Mouse (Mus musculus): ENCODE measurements around the gene Coq8a.

Coq8a gene

DNA sequence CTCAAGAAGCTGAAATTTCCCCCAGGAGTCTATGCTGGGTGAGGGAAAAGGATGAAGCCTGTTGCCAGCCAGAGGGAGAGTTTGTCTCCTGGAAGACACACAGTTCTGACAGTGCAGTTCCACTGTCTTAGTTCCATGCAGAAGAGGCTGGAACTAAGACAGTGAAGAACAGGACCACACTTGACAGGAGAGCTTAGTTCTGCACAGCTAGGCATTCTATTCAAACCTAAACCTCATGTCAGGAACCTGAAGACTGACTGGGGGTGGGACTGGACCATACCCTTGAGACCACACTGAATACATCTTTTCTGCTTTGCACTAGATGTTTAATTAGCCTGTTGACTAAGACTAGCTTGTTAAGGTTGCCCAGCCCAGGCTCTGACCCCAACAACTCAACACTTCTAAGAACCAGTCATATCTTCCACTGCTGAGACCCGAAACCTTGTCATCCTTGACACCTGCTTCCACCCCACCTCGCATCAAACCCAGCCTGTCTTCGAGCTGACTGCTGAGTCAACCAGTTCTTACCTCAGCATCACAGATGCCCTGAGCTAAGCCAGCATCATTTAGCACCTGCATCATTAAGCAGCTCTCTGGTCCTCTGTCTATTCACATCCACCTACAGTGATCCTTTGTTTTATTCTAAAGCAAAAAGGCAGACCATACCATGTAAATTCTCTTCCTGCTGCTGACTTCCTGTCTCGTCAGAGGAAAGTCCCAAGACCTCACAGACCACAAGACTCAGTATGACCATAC is at the start of gene Coq8a:
Gene Coq8a, minus strand, starts transcription at position 644 of the 756 bp plus-strand sequence.
- no peak for DNase-seq (ENCODE audit: low read depth in 1 of 2, low spot score in 2 of 2)

DNA sequence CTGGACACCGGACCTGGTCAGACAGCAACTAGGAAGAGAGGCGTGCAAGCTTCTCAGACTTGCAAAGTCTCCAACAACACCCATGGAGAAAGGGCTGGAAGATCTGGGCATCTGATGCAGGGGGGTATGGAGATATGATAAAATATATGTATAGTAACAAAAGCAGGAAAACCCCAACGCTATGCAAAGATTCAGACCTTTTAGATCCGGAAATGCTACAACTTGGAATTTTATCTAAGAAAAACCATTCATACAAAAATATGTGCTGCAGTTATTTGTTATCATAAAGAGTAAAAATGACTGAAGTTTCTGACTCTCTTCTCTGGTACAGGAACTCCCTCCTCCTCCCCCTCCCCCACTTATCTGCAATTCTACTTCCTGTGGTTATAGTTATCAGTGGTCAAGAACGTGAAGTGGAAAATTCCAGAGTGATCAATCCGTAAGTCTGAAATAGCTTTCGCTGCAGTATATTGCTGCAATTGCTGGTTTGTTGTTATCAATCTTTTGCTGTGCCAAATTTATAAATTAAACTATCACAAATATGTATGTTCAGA is 49.3 kb upstream of the Coq8a start:
- DNase-seq (ENCODE audit: low read depth in 1 of 2, low spot score in 2 of 2): no peak

DNA sequence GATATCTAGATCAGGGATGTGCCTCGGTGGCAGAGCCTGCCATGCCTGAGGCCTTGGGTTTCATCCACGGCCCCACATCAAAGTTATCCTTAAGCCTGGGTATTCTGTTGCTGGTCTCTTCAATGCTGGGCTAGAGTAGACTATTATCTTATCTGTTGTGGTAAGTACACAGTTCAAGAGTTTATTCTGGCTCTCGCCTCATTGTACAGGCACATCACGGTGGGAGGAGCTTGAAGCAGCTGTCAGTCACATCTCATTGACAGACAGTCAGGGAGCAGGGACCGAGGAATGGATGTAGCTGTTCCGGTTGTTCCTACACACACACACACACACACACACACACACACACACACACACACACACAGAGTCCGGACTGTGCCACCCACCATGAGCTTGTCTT is 48.5 kb upstream of the Coq8a start:
- DNase-seq (ENCODE audit: low read depth in 1 of 2, low spot score in 2 of 2): no peak

DNA sequence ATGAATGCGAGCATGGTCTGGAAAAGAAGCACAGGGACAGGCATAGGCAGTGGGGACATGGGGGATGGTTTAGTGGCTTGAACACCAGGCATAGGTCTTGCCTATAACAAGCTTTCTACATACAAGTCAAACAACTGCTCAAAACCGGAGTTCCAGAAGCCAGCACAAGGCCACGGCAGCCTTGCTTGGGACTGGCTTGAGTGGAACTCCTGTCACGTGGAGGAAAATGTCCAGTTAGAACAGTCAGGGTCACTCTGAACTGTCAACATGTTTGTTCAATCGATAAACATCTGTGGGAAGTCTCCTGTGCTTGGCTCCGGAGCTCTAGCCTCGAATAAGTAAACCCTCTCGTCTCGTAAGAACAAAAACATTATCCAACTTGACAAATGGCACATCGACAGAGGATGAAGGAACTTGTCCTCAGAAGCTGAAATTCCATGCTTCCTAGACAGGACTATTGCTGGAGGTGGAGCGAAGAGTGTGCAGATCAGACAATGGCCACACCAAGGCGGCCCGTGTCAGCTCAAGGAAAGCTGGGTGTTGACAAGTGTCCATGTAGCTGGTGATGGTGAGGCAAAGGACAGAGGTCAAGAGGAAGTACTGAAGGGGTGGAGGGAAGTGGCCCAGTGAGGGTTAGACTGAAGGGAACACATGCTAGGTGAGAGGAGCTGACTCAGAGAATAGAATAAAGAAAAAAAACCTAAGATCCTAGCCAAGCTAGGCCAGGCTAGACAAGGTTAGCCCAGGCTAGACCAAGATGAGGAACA is 46.5 kb upstream of the Coq8a start:
- DNase-seq (ENCODE audit: low read depth in 1 of 2, low spot score in 2 of 2): no peak

DNA sequence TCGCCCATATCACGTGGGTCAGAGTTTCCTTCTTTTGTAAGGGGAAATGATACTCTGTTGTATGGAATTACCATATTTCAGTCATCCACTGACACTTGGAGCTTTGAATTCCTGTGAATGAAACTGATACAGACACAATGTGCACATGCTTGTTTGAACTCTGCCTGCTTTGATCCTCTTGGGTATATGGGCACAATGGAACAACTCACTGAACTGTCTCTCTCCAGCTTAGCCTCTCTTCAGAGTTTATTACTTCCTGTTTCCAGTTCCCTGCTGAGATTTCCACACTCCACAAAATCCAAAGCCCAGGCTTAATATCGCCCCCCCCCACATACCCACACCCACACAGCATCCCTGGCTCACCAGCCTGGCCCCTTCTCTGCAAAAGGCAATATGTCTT is 32.3 kb upstream of the Coq8a start:
- DNase-seq (ENCODE audit: low read depth in 1 of 2, low spot score in 2 of 2): no peak

DNA sequence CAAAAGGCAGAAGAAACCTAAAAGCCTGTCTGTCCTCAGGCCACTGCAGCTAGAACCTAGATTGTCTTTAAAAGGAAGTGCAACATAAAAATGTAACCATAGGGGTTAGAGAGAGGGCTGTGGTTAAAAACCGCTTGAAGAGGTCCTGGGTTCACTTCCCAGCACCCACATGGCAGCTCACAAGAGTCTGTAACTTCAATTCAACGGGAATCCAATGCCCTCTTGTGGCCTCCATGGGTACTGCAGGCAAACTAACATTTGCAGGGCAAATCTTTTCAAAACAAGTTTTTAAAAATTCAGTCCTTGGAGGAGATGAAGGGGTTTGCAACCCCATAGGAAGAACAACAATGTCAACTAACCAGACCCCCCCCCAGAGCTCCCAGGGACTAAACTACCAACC is 31.2 kb upstream of the Coq8a start:
- no peak for DNase-seq (ENCODE audit: low read depth in 1 of 2, low spot score in 2 of 2)

DNA sequence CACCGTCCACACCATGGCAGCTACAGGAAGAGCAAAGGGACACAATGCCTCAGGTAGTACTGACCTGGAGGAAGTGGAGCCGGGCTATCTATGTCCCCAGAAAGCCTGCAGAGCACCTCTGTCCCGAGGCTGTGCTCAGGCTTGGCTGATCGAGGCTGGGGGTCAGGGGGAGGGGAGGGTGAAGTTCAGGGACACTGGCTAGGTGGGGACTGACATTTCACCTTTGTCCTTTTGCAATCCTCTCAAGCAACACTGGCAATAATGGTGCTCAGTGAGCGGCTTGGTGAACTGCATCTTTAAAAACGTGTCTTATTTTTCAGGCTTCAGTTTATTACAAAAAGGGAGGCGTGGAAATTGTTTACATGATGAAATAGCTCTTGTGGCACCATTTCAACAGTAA is 30.5 kb upstream of the Coq8a start:
- DNase-seq (ENCODE audit: low read depth in 1 of 2, low spot score in 2 of 2): no peak

DNA sequence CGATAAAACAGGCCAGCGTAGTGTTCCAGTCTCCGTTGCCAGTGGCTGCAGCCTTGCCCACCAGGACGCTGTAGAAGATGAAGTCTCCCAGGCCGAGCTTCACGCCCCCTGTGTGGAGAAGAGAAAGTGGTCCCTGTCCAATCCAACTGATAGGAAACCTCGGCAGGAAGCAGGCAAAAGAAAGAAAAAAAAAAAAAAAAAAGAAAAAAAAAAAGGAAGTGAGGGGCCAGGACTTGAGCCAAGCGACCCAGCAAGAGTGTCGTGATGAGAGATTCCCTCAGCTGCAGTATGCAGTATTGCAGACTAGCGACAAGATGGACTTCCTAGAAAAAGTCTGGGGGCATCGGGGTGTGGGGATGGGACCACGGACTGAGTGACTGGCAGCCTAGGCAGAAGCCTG is 29.5 kb upstream of the Coq8a start:
- no peak for DNase-seq (ENCODE audit: low read depth in 1 of 2, low spot score in 2 of 2)

DNA sequence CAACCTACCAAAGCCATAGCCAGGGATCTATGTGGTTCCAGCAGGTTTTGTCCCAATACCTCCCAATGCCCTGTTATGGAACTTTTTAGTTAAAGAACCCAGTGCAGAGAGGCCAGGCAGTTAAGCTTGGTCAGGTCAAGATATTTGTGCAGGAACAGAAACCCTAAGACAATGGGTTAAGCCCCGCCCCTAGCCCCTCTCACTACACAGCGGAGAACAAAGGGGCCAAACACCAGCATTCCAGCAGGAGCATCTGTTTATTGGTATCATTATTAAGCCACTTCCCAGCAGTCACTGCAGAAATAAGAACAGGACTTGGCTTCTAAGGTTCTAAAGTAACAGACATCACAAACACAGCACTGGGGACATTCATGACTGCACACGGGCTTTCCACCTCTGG is 27.4 kb upstream of the Coq8a start:
- no peak for DNase-seq (ENCODE audit: low read depth in 1 of 2, low spot score in 2 of 2)

DNA sequence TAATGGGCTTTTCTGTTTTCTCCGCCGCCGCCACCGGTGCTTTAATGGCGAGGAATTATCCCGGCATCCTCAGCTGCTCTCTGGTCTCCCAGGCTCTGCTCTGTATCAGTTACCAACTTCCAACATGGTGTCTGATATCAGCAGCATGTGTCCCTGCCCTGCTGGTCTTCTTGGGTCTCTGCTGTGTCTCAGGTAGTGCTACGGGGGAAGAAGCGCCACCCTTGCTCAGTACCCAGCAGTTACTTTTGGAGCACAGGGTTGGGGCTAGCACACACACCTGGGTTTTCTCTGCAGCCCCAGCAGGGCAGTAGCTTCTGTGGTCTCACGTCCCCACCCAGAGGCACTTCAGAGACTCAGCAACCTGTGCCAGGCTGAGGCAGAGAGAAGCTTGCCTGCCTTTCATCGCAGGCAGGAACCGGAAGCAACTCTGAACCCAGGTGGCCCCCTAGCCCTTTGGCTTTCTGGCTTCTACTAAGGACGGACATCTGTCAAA is 26.9 kb upstream of the Coq8a start:
- no peak for DNase-seq (ENCODE audit: low read depth in 1 of 2, low spot score in 2 of 2)

DNA sequence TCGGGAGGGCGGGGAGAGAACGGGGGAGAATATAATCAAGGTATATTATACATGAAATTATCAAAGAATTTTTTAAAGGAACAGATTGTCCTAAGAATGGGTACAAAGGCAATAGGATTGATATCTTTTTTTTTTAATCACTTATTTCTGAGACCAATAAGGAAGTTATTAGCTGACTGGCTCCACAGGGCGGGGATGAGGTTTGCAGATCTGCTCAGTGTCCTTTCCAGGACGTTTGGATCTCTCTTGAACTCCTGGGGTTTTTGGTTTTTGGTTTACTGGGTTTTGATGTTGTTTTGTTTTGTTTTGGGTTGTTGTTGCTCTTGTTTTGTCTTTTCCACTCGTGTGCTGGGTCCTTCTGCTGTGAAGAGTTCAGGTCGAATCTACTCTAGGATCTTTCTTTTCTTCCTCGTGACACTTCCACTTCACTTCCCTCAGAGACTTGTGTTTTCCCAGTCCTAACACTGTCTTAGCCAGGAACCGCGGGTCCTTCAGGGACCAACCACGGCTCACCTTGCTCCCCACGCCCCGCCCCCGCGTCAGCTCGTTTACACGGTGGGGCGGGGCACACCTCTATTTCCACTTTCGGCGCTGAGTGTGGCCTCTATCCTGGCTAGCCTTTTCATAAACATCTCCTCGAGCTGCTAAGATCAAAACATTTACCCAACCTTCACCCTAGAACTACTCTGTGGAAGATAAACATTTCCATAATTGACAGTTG is 26.3 kb upstream of the Coq8a start:
- no peak for DNase-seq (ENCODE audit: low read depth in 1 of 2, low spot score in 2 of 2)

DNA sequence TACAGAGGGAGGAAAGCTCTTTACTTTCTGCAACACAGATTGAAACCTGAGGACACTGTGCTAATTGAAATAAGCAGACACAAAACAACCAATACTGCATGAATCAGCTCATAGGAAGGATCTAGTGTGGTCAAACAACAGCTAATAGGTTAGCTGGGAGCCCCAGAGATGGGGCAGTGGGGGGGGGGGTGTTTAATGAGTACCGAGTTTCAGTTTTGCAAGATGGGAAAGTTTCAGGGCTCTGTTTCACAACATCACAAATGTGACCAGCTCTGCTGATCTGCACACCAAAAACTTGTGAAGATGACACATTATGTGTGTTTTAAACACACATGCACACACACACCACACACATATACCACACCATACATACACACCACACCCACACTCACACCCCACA is 22.6 kb upstream of the Coq8a start:
- no peak for DNase-seq (ENCODE audit: low read depth in 1 of 2, low spot score in 2 of 2)

DNA sequence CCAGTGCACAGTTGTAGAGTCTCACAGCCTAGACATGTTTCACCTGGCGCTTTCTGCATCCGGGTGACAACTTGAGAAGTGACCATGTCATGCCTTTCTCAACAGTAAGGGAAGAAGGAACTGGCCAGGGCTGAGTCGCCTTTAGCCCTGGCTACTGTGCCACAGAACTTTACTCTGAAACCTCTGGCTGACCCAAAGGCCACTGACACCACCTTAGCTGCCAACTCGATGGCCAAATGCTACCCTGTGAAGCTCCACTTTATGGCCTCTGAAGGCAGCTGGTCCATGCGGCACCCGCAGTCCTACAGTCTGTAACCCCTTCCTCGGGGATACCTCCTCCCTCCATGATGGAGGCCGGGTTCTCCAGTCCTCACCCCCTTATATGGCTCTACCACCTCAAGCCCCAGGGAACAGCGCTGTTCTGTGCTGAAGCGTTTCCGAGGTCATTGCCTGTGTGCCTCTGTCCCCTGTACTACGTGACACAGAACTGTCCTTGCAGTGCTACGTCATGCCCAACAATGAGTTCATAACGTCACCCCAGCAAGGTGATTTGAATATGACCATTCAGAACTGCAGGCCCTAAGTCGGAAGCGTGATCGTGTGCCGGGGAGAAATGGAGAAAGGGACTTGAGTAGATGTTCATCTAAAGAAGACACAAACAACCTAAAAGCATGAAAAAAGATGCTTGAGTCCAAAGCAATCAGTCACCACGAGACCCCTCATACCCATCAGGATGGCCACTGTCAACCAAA is 21.6 kb upstream of the Coq8a start:
- DNase-seq (ENCODE audit: low read depth in 1 of 2, low spot score in 2 of 2): no peak

DNA sequence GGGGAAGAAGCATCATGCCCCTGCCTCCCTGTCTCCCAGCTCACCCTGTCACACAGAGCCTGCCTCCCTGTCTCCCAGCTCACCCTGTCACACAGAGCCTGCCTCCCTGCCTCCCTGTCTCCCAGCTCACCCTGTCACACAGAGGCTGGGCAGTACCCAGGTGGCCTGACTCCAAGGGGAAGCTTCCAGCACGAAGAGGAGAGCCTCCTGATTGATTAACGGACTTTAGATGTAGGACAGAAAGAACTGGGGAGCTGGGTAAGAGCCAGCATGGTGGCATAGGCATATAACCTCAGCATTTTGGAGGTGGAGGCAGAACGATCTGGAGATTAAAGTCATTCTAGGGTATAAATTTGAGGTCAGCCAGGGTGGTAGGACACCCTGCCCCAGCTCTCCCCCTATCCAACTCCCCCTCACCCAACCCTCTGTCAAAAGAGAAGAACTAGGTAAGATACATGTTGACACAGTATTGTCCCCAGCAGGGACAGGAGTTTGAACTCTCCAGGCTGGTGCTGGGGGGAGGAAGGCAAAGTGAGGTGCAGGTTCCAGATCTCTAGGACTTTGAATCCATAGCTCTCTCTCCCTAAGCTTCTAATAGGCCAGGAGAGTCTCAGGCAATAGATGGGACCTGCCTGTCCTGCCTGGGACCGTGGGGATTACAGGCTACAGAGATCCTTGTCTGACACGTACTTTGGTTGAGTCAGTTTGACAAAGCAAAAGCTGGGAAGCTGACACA is 17.3 kb upstream of the Coq8a start:
- no peak for DNase-seq (ENCODE audit: low read depth in 1 of 2, low spot score in 2 of 2)

DNA sequence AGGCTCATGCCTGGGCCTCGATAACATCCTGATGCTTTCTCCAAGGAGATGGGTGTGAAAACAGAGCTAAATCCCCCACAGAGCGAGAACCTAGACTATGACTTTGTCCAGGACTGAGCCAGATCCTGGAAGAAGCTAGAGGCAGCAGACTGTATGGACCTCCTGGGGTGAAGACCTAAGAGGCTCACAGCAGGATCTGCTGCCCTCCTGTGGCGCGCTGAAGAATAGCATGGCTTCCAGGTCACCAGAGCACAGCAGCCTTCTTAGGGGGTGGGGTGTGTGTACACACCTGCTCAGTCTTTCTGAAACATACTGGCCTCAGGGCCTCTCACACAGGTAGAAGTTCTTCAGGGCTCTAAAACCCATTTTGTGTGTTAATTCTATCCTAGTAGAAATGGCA is 15.6 kb upstream of the Coq8a start:
- peak in 1 of 2 experiments; percentile 43 for DNase-seq (ENCODE audit: low read depth in 1 of 2, low spot score in 2 of 2)

DNA sequence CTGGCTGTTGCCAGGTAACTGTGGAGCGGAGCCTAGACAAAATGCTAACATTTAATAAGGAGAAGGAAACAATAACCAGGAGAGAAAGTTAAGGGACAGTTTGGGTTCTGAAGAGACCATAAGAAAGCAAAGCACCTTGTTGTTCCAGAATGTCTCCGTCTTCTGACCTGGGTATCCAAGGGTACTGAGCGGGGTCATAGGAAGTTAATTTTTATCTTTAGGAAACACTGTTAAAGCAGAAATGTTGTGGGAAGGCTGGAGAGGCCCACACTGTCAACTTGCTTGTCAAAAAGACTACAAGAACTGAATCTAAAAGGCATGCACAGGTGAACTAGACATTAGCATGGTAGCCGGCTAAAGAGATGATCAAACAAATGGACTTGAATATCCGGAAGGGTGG is 13.5 kb upstream of the Coq8a start:
- no peak for DNase-seq (ENCODE audit: low read depth in 1 of 2, low spot score in 2 of 2)

DNA sequence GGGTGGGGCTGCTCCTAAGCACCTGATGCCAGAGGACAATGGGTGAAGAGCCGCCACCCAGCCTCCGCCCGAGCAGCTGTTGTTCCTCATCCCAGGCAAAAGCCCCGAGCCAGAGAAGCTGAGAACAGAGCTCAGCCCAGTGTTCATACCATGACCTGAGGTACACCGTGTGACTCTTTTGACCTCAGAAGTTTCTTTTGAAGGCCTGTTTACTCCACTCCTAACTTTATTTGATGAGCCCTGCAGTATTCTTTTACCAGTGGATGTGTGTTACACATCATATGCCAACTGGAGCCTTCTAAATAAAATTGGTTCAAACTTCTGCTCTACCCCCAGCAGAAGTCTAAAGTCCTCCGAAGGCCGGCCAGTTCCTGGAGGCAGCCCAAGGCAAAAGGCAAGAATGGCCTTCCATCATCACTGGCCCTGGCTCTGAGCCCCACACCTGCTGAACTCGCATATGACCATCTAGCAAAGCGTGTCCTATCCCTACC is 11.4 kb upstream of the Coq8a start:
- no peak for DNase-seq (ENCODE audit: low read depth in 1 of 2, low spot score in 2 of 2)

DNA sequence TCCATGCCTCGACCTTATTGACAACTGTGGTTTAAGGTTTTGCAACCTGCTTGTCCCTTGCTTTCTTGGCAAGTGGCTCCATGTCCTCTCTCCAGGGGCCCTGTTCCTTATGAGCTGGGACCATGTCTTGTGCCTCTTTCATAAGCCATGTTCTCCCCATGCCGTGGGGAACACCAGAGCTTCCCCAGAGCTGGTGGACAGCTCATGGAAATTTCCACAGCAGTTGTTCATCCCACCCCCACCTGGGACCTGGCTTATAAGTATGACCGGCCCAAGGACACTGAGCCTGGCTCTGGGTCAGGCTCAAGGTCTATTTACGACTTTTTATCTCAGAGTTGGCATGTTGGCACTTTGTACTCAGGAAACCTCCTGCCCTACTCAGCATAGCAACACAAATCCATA is 10.6 kb upstream of the Coq8a start:
- no peak for DNase-seq (ENCODE audit: low read depth in 1 of 2, low spot score in 2 of 2)

DNA sequence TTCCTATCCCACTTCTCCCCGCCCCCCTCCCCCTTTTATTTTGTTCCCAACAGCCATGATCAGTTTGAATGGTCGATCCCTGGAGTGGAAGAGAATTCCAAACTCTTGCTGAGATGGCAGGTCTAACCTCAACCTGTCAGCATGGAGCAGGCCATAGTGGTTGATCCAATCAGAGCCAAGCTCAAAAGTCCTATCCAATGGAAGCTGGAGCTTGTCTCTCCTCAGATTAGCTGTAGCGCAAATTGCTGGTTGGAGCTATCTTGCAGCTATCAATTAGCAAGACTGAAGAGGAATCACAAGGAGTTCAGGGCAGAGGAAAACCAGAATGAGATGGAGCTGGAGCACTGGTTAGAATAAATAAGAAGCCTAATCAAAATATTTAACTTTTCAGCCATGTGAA is 9.0 kb upstream of the Coq8a start:
- DNase-seq (ENCODE audit: low read depth in 1 of 2, low spot score in 2 of 2): no peak

DNA sequence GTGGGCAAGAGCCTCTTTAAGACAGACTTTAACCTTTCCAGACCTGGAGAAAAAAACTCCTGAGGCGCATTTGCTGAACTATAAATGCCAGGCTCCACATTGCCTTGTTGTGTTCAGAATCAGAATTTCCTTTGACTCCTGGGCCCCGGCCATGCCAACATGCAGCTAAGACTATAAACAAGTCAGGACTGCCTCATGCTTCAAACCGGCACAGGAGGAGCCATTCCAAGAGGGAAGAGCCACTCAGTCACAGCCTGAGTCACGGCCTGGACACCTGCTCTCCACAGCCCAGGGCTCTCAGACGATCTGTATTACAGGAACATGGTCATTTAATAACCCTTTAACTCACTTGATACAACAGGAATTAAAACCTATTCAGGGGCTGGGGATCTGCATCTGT is 1.3 kb upstream of the Coq8a start:
- DNase-seq (ENCODE audit: low read depth in 1 of 2, low spot score in 2 of 2): no peak

All from monocyte, adult 2 months (primary cell).